Mouse (Mus musculus): ENCODE data around the gene Arhgef40. TPM values are rescaled to one million over a fixed set of nuclear protein-coding genes. Genes with fewer than 3 reads are reported as not detected.

The Arhgef40 gene
- total and polyA plus RNA-seq, 3 experiments = 6.4 to 150 (median 37.5) TPM

DNA sequence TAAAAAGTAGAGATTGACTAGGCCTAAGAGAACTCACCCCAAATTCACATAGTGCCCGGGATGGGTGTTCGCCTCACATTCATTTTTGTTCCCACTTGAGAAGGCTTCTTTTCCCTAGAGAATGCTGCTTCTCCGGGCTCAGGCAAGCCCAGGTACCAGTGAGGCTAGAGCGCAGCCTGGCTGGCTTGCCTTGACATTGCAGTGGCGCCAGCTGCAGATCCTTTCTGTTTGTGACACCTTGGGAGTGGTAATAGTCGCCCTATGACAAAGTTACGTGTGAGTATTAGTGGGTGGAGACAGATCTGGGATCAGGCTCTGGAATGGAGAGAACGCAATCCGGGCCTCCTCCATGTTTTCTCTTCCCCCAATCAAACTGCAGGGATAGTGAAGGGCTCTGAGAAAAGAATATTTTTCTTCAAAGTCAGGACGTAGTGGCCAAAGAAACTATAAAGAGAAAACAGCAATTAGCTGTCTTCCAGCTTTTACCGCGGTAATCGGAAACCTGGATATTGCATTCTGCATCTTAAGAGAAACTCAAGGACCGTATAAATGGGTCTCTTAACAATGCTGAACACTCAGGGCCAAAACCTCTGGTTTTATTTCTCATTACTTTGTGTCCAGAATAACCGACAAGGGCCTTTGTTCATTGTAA is 36.1 kb downstream of the Arhgef40 start, which contains the start of gene Zfp219 (continued):
- TF ChIP-seq CTCF (IDR thresholded peaks at IDR 0.05 in 2 of 3, conservative IDR thresholded peaks at IDR 0.05 in 1 of 3; ENCODE audit: control insufficient read depth in 1 of 3, insufficient read depth in 1 of 3, low read depth in 2 of 3, low read length in 3 of 3, poor library complexity in 1 of 3, severe bottlenecking in 1 of 3) = peak; percentile 19 to 51 (median 44); a peak in 4 of 6 replicates
- TF ChIP-seq E2F4 (IDR thresholded peaks at IDR 0.05; ENCODE audit: borderline replicate concordance, low read depth, low read length) = no peak
- TF ChIP-seq GABPA (IDR thresholded peaks at IDR 0.05; ENCODE audit: low read depth, low read length) = no peak
- TF ChIP-seq USF2 (IDR thresholded peaks at IDR 0.05; ENCODE audit: borderline replicate concordance in 1 of 2, insufficient read depth in 1 of 2, low read depth in 1 of 2, low read length in 2 of 2) = no peak
- no peak for TF ChIP-seq ZC3H11A (IDR thresholded peaks at IDR 0.05; ENCODE audit: low read depth, low read length)
- TF ChIP-seq GATA1 (IDR thresholded peaks at IDR 0.05; ENCODE audit: low read depth, low read length) = no peak
- TF ChIP-seq BHLHE40 (IDR thresholded peaks at IDR 0.05; ENCODE audit: borderline replicate concordance, low read depth, low read length) = no peak
- TF ChIP-seq TCF12 (IDR thresholded peaks at IDR 0.05; ENCODE audit: low read depth, low read length) = peak; percentile 56
- TF ChIP-seq MYC (IDR thresholded peaks at IDR 0.05; ENCODE audit: low read depth, low read length) = no peak; the same call in 1 of the 2 replicates
- TF ChIP-seq MAX (IDR thresholded peaks at IDR 0.05; ENCODE audit: low read length) = peak; percentile 33; the same call in 1 of the 2 replicates

DNA sequence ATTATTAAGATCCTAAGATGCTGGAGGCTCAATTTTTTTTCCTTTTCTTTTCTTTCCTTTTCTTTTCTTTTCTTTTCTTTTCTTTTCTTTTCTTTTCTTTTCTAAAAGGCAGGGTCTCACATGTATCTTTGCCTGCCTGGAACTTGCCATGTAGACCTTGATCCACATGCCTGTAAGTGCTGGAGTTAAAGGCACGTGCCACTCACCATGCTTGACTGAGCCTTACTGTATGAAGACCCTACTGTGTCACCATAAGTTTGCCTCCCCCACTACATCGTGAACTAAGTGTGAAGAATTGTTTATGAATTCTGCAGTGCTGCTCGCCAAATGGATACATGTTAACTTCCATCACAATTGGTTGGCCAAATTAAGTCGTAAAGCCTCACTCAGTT is 36.6 kb downstream of the Arhgef40 start:
- Histone ChIP-seq H3K9ac (ENCODE audit: control insufficient read depth, low read depth, low read length, poor library complexity, severe bottlenecking) (peak overlapping the region; percentile 88), H3K4me1 (ENCODE audit: control insufficient read depth in 1 of 2, insufficient read depth in 2 of 2, low read length in 2 of 2) (peaks cover 9 to 37% of the 10 kb centered on the region in 2 experiments), H3K27ac (ENCODE audit: control insufficient read depth, low read depth, low read length) (peak overlapping the region; percentile 94), H3K4me3 (ENCODE audit: control insufficient read depth in 1 of 2, insufficient read depth in 1 of 2, low read depth in 2 of 2, low read length in 2 of 2) (peak overlapping the region; percentile 6 to 32), H3K36me3 (ENCODE audit: control insufficient read depth in 1 of 2, insufficient read depth in 2 of 2, low read length in 2 of 2) (peaks cover 0 to 30% of the 10 kb centered on the region in 2 experiments; a peak in 2 of 4 replicates), H3K79me2 (ENCODE audit: control insufficient read depth, insufficient read depth, low read length, poor library complexity) (peaks cover 14% of the 10 kb centered on the region), H3K27me3 (ENCODE audit: control insufficient read depth in 1 of 2, insufficient read depth in 2 of 2, low read length in 2 of 2) (no peaks in the 10 kb centered on the region), H3K9me3 (replicated peaks; ENCODE audit: insufficient read depth, low read length) (no peaks in the 10 kb centered on the region)
- TF ChIP-seq EP300 (IDR thresholded peaks at IDR 0.05; ENCODE audit: low read depth in 1 of 2, low read length in 2 of 2) = no peak
- 0 out of 2 replicates have a peak, but pooled peaks have one; percentile 7 for TF ChIP-seq TCF12 (IDR thresholded peaks at IDR 0.05; ENCODE audit: low read depth, low read length)
- TF ChIP-seq ZMIZ1 (IDR thresholded peaks at IDR 0.05; ENCODE audit: low read depth, low read length) = 0 out of 2 replicates have a peak, but pooled peaks have one; percentile 17
- peak; percentile 50; the same call in 1 of the 2 replicates for TF ChIP-seq MAX (IDR thresholded peaks at IDR 0.05; ENCODE audit: low read length)
- TF ChIP-seq ETS1 (IDR thresholded peaks at IDR 0.05; ENCODE audit: low read depth, low read length) = 0 out of 2 replicates have a peak, but pooled peaks have one; percentile 12
- peak; percentile 75 for TF ChIP-seq MYC (IDR thresholded peaks at IDR 0.05; ENCODE audit: low read depth, low read length)
- TF ChIP-seq BHLHE40 (IDR thresholded peaks at IDR 0.05; ENCODE audit: borderline replicate concordance, low read depth, low read length) = peak; percentile 87
- TF ChIP-seq TAL1 (IDR thresholded peaks at IDR 0.05; ENCODE audit: low read length) = no peak
- TF ChIP-seq ZC3H11A (IDR thresholded peaks at IDR 0.05; ENCODE audit: low read depth, low read length) = no peak
- TF ChIP-seq CHD1 (IDR thresholded peaks at IDR 0.05; ENCODE audit: low read depth, low read length) = 0 out of 2 replicates have a peak, but pooled peaks have one; percentile 13
- peak; percentile 71 for DNase-seq (ENCODE audit: low read depth, low spot score)

Data from MEL (cell line).